Mouse (Mus musculus) G1E (cell line): ENCODE data around the gene Mxi1.

Experiments used
- CTCF ChIP-seq: IDR thresholded peaks from 2 replicates; pipeline ENCODE4 v1.5.1; 2012; ENCODE audit warnings: low read depth, low read length, inconsistent platforms, mixed read lengths
- TAL1 ChIP-seq: conservative IDR thresholded peaks from 2 replicates; pipeline ENCODE4 v1.6.1; 2012; ENCODE audit warnings: low read depth, low read length, inconsistent platforms, mixed read lengths

DNA sequence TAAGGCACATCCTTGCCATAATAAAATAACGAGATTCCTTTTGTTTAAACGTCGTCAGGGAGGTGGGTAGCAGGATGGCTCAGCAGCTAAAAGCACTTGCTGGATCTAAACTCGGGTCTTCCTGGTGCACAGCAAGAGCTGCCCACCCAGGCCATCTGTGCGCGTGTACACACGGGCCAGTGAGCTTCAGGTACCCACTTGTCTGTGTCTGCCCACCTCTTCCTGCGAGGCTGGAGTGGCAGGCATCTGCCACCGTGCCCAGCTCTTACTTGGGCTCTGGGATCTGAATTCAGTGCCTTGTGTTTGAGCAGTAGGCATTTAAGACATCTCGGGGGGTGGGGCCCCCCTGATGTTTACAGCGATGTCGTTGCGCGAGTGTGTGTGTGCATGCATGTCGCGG lies 44.7 kb downstream of the Mxi1 start:
- TF ChIP-seq CTCF (no peak), TAL1 (no peak)
